Mouse (Mus musculus): ENCODE measurements around the gene Fmnl2. TPM values are rescaled to one million over a fixed set of nuclear protein-coding genes. Genes with fewer than 3 reads are reported as not detected.

Gene Fmnl2
- polyA plus RNA-seq, 1 experiment from 2014 or later, result 0.89 TPM

- DNase-seq (no peak), ATAC-seq (no peak)
- Histone ChIP-seq H3K27ac (ENCODE audit: low read depth) (no peak overlapping the region), H3K4me2 (ENCODE audit: low read depth, low read length) (no peak overlapping the region), H3K9me3 (ENCODE audit: low read length) (no peaks in the 10 kb centered on the region), H3K4me1 (ENCODE audit: insufficient read depth) (peaks cover 7% of the 10 kb centered on the region), H3K4me3 (ENCODE audit: low read depth, low read length) (no peak overlapping the region), H3K36me3 (replicated peaks; ENCODE audit: insufficient read depth, low read length) (no peaks in the 10 kb centered on the region), H3K9ac (replicated peaks) (no peak overlapping the region), H3K27me3 (ENCODE audit: insufficient read depth, low read length) (no peaks in the 10 kb centered on the region)
- TF ChIP-seq EP300 (IDR thresholded peaks at IDR 0.05; ENCODE audit: low read depth), result no peak
- no peak for TF ChIP-seq CTCF (IDR thresholded peaks at IDR 0.05; ENCODE audit: low read depth)
- WGBS (ENCODE audit: insufficient replicate concordance), result 26% methylated on average over 2 of the region's 2 CpGs
Measured at GRCm38 (mm10) chr2:52913311-52913710, 55.7 kb downstream of the Fmnl2 start.

- Histone ChIP-seq H3K36me3 (replicated peaks; ENCODE audit: insufficient read depth, low read length) (no peaks in the 10 kb centered on the region), H3K27me3 (ENCODE audit: insufficient read depth, low read length) (no peaks in the 10 kb centered on the region), H3K9me3 (ENCODE audit: low read length) (no peaks in the 10 kb centered on the region), H3K4me2 (ENCODE audit: low read depth, low read length) (no peak overlapping the region), H3K27ac (ENCODE audit: low read depth) (no peak overlapping the region), H3K4me3 (ENCODE audit: low read depth, low read length) (no peak overlapping the region), H3K9ac (replicated peaks) (no peak overlapping the region), H3K4me1 (ENCODE audit: insufficient read depth) (peaks cover 11% of the 10 kb centered on the region)
- DNase-seq (no peak), ATAC-seq (peak; percentile 53)
- TF ChIP-seq EP300 (IDR thresholded peaks at IDR 0.05; ENCODE audit: low read depth) (no peak), CTCF (IDR thresholded peaks at IDR 0.05; ENCODE audit: low read depth) (no peak)
- WGBS (ENCODE audit: insufficient replicate concordance), result 32% methylated on average over 5 of the region's 5 CpGs
Measured at GRCm38 (mm10) chr2:52913746-52914145, 56.1 kb downstream of the Fmnl2 start.

- ATAC-seq (no peak), DNase-seq (no peak)
- Histone ChIP-seq H3K9me3 (ENCODE audit: low read length) (no peaks in the 10 kb centered on the region), H3K4me3 (ENCODE audit: low read depth, low read length) (no peak overlapping the region), H3K4me2 (ENCODE audit: low read depth, low read length) (no peak overlapping the region), H3K36me3 (replicated peaks; ENCODE audit: insufficient read depth, low read length) (no peaks in the 10 kb centered on the region), H3K9ac (replicated peaks) (no peak overlapping the region), H3K4me1 (ENCODE audit: insufficient read depth) (peaks cover 13% of the 10 kb centered on the region), H3K27ac (ENCODE audit: low read depth) (no peak overlapping the region), H3K27me3 (ENCODE audit: insufficient read depth, low read length) (no peaks in the 10 kb centered on the region)
- TF ChIP-seq EP300 (IDR thresholded peaks at IDR 0.05; ENCODE audit: low read depth) (no peak), CTCF (IDR thresholded peaks at IDR 0.05; ENCODE audit: low read depth) (no peak)
- WGBS (ENCODE audit: insufficient replicate concordance), result 77% methylated on average over 5 of the region's 5 CpGs
Measured at GRCm38 (mm10) chr2:52915536-52915935, 57.9 kb downstream of the Fmnl2 start.

GRCm38 (mm10) chr2:52918094-52918493, 60.4 kb downstream of the Fmnl2 start:
- Histone ChIP-seq H3K27ac (ENCODE audit: low read depth) (no peak overlapping the region), H3K4me3 (ENCODE audit: low read depth, low read length) (no peak overlapping the region), H3K9me3 (ENCODE audit: low read length) (no peaks in the 10 kb centered on the region), H3K9ac (replicated peaks) (no peak overlapping the region), H3K27me3 (ENCODE audit: insufficient read depth, low read length) (no peaks in the 10 kb centered on the region), H3K36me3 (replicated peaks; ENCODE audit: insufficient read depth, low read length) (no peaks in the 10 kb centered on the region), H3K4me2 (ENCODE audit: low read depth, low read length) (no peak overlapping the region), H3K4me1 (ENCODE audit: insufficient read depth) (peaks cover 13% of the 10 kb centered on the region)
- 40% methylated on average over 5 of the region's 5 CpGs for WGBS (ENCODE audit: insufficient replicate concordance)
- TF ChIP-seq EP300 (IDR thresholded peaks at IDR 0.05; ENCODE audit: low read depth) (peak; percentile 81), CTCF (IDR thresholded peaks at IDR 0.05; ENCODE audit: low read depth) (no peak)
- no peak for DNase-seq
- ATAC-seq, result peak; percentile 49; the same call in 1 of the 2 replicates

- peaks cover 24% of the 10 kb centered on the region for H3K4me1 ChIP-seq (ENCODE audit: insufficient read depth)
- H3K9me3 ChIP-seq (ENCODE audit: low read length), result no peaks in the 10 kb centered on the region
- no peak overlapping the region for H3K4me3 ChIP-seq (ENCODE audit: low read depth, low read length)
- no peak overlapping the region for H3K27ac ChIP-seq (ENCODE audit: low read depth)
- no peaks in the 10 kb centered on the region for H3K27me3 ChIP-seq (ENCODE audit: insufficient read depth, low read length)
- H3K4me2 ChIP-seq (ENCODE audit: low read depth, low read length), result no peak overlapping the region
- ATAC-seq (no peak), DNase-seq (no peak)
- WGBS (ENCODE audit: insufficient replicate concordance), result 67% methylated on average over 5 of the region's 5 CpGs
- H3K36me3 ChIP-seq (replicated peaks; ENCODE audit: insufficient read depth, low read length), result no peaks in the 10 kb centered on the region
- TF ChIP-seq CTCF (IDR thresholded peaks at IDR 0.05; ENCODE audit: low read depth) (no peak), EP300 (IDR thresholded peaks at IDR 0.05; ENCODE audit: low read depth) (no peak)
- H3K9ac ChIP-seq (replicated peaks), result no peak overlapping the region
Measured at GRCm38 (mm10) chr2:52920701-52921435, 63.2 kb downstream of the Fmnl2 start.

GRCm38 (mm10) chr2:52925062-52925461, 67.4 kb downstream of the Fmnl2 start:
- Histone ChIP-seq H3K4me3 (ENCODE audit: low read depth, low read length) (no peak overlapping the region), H3K27me3 (ENCODE audit: insufficient read depth, low read length) (no peaks in the 10 kb centered on the region), H3K36me3 (replicated peaks; ENCODE audit: insufficient read depth, low read length) (no peaks in the 10 kb centered on the region), H3K27ac (ENCODE audit: low read depth) (peak overlapping the region; percentile 75), H3K9ac (replicated peaks) (no peak overlapping the region), H3K4me2 (ENCODE audit: low read depth, low read length) (no peak overlapping the region), H3K4me1 (ENCODE audit: insufficient read depth) (peaks cover 23% of the 10 kb centered on the region), H3K9me3 (ENCODE audit: low read length) (no peaks in the 10 kb centered on the region)
- DNase-seq (peak; percentile 44), ATAC-seq (peak; percentile 95)
- TF ChIP-seq CTCF (IDR thresholded peaks at IDR 0.05; ENCODE audit: low read depth) (no peak), EP300 (IDR thresholded peaks at IDR 0.05; ENCODE audit: low read depth) (peak; percentile 80; the same call in 1 of the 2 replicates)
- WGBS (ENCODE audit: insufficient replicate concordance), result 38% methylated on average over 3 of the region's 3 CpGs

All from liver, postnatal 0 days (tissue).